23 mouse cellular contexts compared by ENCODE assay signal in the genomic region with DNA sequence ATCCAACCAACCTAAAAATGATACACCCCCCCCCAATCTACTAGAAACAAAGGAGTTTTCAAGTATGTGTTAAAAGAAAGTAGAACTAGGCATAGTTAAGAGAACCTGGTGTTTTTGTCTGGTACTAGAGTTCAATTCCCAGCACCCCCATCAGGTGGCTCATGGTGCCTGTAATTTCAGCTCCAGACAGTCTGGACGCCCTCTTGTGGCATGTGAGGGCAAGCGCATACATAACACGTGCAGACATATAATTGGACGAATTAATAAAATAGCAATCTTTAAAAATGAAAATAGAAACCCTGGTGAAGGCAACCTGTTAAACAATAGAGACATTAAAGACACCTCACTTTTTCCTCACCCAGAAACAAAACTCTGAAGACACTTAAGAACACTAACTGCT. TPM values are rescaled to one million over a fixed set of nuclear protein-coding genes. Genes with fewer than 3 reads are reported as not detected.
DNase-seq lines count a peak whose midpoint lies in the region; ATAC-seq and TF ChIP-seq lines count a peak whose summit lies in the region.
"Had no signal": no experiment of that assay in that cellular context is flagged by ENCODE, and none has a peak within 500 bp of the region (broad histone marks: within the 10 kb centered on the region; RNA-seq: fewer than 3 reads in every experiment).

No protein-coding gene starts in this region.

- peak; percentile 6; the same call in 1 of the 2 replicates for TF ChIP-seq CTCF in hindbrain, postnatal 0 days (IDR thresholded peaks at IDR 0.05; ENCODE audit: low read depth)
- peak; percentile 31; the same call in 1 of the 2 replicates for TF ChIP-seq CTCF in liver, postnatal 0 days (IDR thresholded peaks at IDR 0.05; ENCODE audit: low read depth)
- TF ChIP-seq CTCF in MEL (IDR thresholded peaks at IDR 0.05 in 2 of 3, conservative IDR thresholded peaks at IDR 0.05 in 1 of 3; ENCODE audit: control insufficient read depth in 1 of 3, insufficient read depth in 1 of 3, low read depth in 2 of 3, low read length in 3 of 3, poor library complexity in 1 of 3, severe bottlenecking in 1 of 3): peak in 2 of 3 experiments; percentile 16 to 27; a peak in 3 of 6 replicates
- TF ChIP-seq CTCF in midbrain, postnatal 0 days (IDR thresholded peaks at IDR 0.05): no peak

- H3K4me1 ChIP-seq in hindbrain, postnatal 0 days (ENCODE audit: insufficient read depth, low read length): no peaks in the 10 kb centered on the region
- no peaks in the 10 kb centered on the region for H3K4me1 ChIP-seq in hindbrain, embryonic 13.5 days (replicated peaks)
- no peaks in the 10 kb centered on the region for H3K4me1 ChIP-seq in liver, postnatal 0 days (ENCODE audit: insufficient read depth)
- H3K4me1 ChIP-seq in MEL (ENCODE audit: control insufficient read depth in 1 of 2, insufficient read depth in 2 of 2, low read length in 2 of 2): no peaks in the 10 kb centered on the region
- H3K4me1 ChIP-seq in midbrain, postnatal 0 days (ENCODE audit: insufficient read depth, low read length): no peaks in the 10 kb centered on the region
- H3K4me1 ChIP-seq: hindbrain, embryonic 12.5 days had no signal

- no peak overlapping the region for H3K9ac ChIP-seq in hindbrain, postnatal 0 days (replicated peaks; ENCODE audit: low read length)
- no peak overlapping the region for H3K9ac ChIP-seq in hindbrain, embryonic 13.5 days
- no peak overlapping the region for H3K9ac ChIP-seq in liver, postnatal 0 days (replicated peaks)
- no peak overlapping the region for H3K9ac ChIP-seq in MEL (ENCODE audit: control insufficient read depth, low read depth, low read length, poor library complexity, severe bottlenecking)
- H3K9ac ChIP-seq in midbrain, postnatal 0 days (replicated peaks; ENCODE audit: low read length, poor library complexity, severe bottlenecking): no peak overlapping the region
- H3K9ac ChIP-seq: hindbrain, embryonic 12.5 days; kidney, embryonic 15.5 days had no signal

- no peak overlapping the region for H3K27ac ChIP-seq in hindbrain, postnatal 0 days
- no peak overlapping the region for H3K27ac ChIP-seq in hindbrain, embryonic 13.5 days
- H3K27ac ChIP-seq in liver, postnatal 0 days (ENCODE audit: low read depth): no peak overlapping the region
- H3K27ac ChIP-seq in MEL (ENCODE audit: control insufficient read depth, low read depth, low read length): no peak overlapping the region
- no peak overlapping the region for H3K27ac ChIP-seq in midbrain, postnatal 0 days (ENCODE audit: low read depth, low read length)
- H3K27ac ChIP-seq: forebrain, embryonic 10.5 days; hindbrain, embryonic 12.5 days; kidney, embryonic 15.5 days; macrophage had no signal

- H3K79me2 ChIP-seq in MEL (ENCODE audit: control insufficient read depth, insufficient read depth, low read length, poor library complexity): no peaks in the 10 kb centered on the region

- ATAC-seq in hindbrain, postnatal 0 days: no peak
- no peak for ATAC-seq in hindbrain, embryonic 13.5 days (ENCODE audit: low FRiP score)
- no peak for ATAC-seq in liver, postnatal 0 days
- ATAC-seq in midbrain, postnatal 0 days (ENCODE audit: low FRiP score): no peak
- ATAC-seq: CD4-positive, CD25-positive, alpha-beta regulatory T cell, adult 4 months; forebrain, embryonic 16.5 days had no signal

- no peak for TF ChIP-seq RAD21 in MEL (IDR thresholded peaks at IDR 0.05; ENCODE audit: low read depth, low read length)

- DNase-seq in hindbrain, postnatal 0 days (ENCODE audit: low spot score): no peak
- no peak for DNase-seq in liver, postnatal 0 days
- DNase-seq in liver: no peak
- peak; percentile 2 for DNase-seq in MEL (ENCODE audit: low read depth, low spot score)
- DNase-seq in cerebellum, postnatal 10 days: no peak
- no peak for DNase-seq in midbrain, postnatal 0 days (ENCODE audit: low spot score)
- DNase-seq: adrenal gland, postnatal 36 days; cerebellum, adult 11 months; cerebellum, adult 9-11 months; gastrocnemius, postnatal 14 days; heart, adult 11 months; layer of hippocampus, adult 9-11 months; lung, adult 2 months; thymus, adult 2 months; thymus, postnatal 4 days had no signal

- H3K27me3 ChIP-seq in hindbrain, postnatal 0 days (ENCODE audit: insufficient read depth, low read length): no peaks in the 10 kb centered on the region
- H3K27me3 ChIP-seq in hindbrain, embryonic 13.5 days: no peaks in the 10 kb centered on the region
- no peaks in the 10 kb centered on the region for H3K27me3 ChIP-seq in liver, postnatal 0 days (ENCODE audit: insufficient read depth, low read length)
- no peaks in the 10 kb centered on the region for H3K27me3 ChIP-seq in MEL (ENCODE audit: control insufficient read depth in 1 of 2, insufficient read depth in 2 of 2, low read length in 2 of 2)
- H3K27me3 ChIP-seq in midbrain, postnatal 0 days (ENCODE audit: insufficient read depth, low read length): no peaks in the 10 kb centered on the region
- H3K27me3 ChIP-seq: hindbrain, embryonic 12.5 days; kidney, embryonic 15.5 days had no signal

- TF ChIP-seq POLR2A in MEL (IDR thresholded peaks at IDR 0.05; ENCODE audit: control insufficient read depth in 1 of 2, insufficient read depth in 1 of 2, low read depth in 1 of 2, low read length in 2 of 2, poor library complexity in 1 of 2): no peak

- H3K4me3 ChIP-seq in hindbrain, postnatal 0 days (ENCODE audit: low read length): no peak overlapping the region
- no peak overlapping the region for H3K4me3 ChIP-seq in hindbrain, embryonic 13.5 days
- H3K4me3 ChIP-seq in liver, postnatal 0 days (ENCODE audit: low read depth, low read length): no peak overlapping the region
- H3K4me3 ChIP-seq in MEL (ENCODE audit: control insufficient read depth in 1 of 2, insufficient read depth in 1 of 2, low read depth in 2 of 2, low read length in 2 of 2): no peak overlapping the region
- no peak overlapping the region for H3K4me3 ChIP-seq in midbrain, postnatal 0 days (ENCODE audit: low read depth, low read length)
- H3K4me3 ChIP-seq: forebrain, embryonic 10.5 days; hindbrain, embryonic 12.5 days; kidney, embryonic 15.5 days had no signal

- no peaks in the 10 kb centered on the region for H3K9me3 ChIP-seq in hindbrain, postnatal 0 days (ENCODE audit: low read length)
- H3K9me3 ChIP-seq in hindbrain, embryonic 13.5 days: no peaks in the 10 kb centered on the region
- H3K9me3 ChIP-seq in liver, postnatal 0 days (ENCODE audit: low read length): no peaks in the 10 kb centered on the region
- H3K9me3 ChIP-seq in MEL (replicated peaks; ENCODE audit: insufficient read depth, low read length): no peaks in the 10 kb centered on the region
- H3K9me3 ChIP-seq in midbrain, postnatal 0 days (ENCODE audit: low read length): no peaks in the 10 kb centered on the region
- H3K9me3 ChIP-seq: forebrain, embryonic 10.5 days; hindbrain, embryonic 12.5 days; kidney, embryonic 15.5 days had no signal

- no peak overlapping the region for H3K4me2 ChIP-seq in hindbrain, postnatal 0 days (ENCODE audit: low read depth, low read length)
- H3K4me2 ChIP-seq in hindbrain, embryonic 13.5 days: no peak overlapping the region
- no peak overlapping the region for H3K4me2 ChIP-seq in liver, postnatal 0 days (ENCODE audit: low read depth, low read length)
- H3K4me2 ChIP-seq in midbrain, postnatal 0 days (ENCODE audit: low read depth, low read length, poor library complexity, severe bottlenecking): no peak overlapping the region
- H3K4me2 ChIP-seq: hindbrain, embryonic 12.5 days; kidney, embryonic 15.5 days; midbrain, embryonic 11.5 days had no signal

- no peaks in the 10 kb centered on the region for H3K36me3 ChIP-seq in hindbrain, postnatal 0 days (ENCODE audit: insufficient read depth, low read length)
- no peaks in the 10 kb centered on the region for H3K36me3 ChIP-seq in hindbrain, embryonic 13.5 days
- no peaks in the 10 kb centered on the region for H3K36me3 ChIP-seq in liver, postnatal 0 days (replicated peaks; ENCODE audit: insufficient read depth, low read length)
- H3K36me3 ChIP-seq in MEL (ENCODE audit: control insufficient read depth in 1 of 2, insufficient read depth in 2 of 2, low read length in 2 of 2): no peaks in the 10 kb centered on the region
- H3K36me3 ChIP-seq in midbrain, postnatal 0 days (ENCODE audit: insufficient read depth, low read length): no peaks in the 10 kb centered on the region
- H3K36me3 ChIP-seq: hindbrain, embryonic 12.5 days had no signal

- WGBS in hindbrain, postnatal 0 days: 71% methylated on average over 4 of the region's 4 CpGs
- WGBS in hindbrain, embryonic 13.5 days: 69% methylated on average over 4 of the region's 4 CpGs
- 71% methylated on average over 4 of the region's 4 CpGs for WGBS in liver, postnatal 0 days (ENCODE audit: insufficient replicate concordance)
- WGBS in midbrain, postnatal 0 days: 80% methylated on average over 4 of the region's 4 CpGs

- TF ChIP-seq EP300 in liver, postnatal 0 days (IDR thresholded peaks at IDR 0.05; ENCODE audit: low read depth): no peak
- no peak for TF ChIP-seq EP300 in MEL (IDR thresholded peaks at IDR 0.05; ENCODE audit: low read depth in 1 of 2, low read length in 2 of 2)

TF ChIP-seq in MEL, 35 proteins besides CTCF, POLR2A, EP300 and RAD21 (continues in another document):
- TF ChIP-seq MAX (IDR thresholded peaks at IDR 0.05; ENCODE audit: low read length): no peak
- TF ChIP-seq ZKSCAN1 (IDR thresholded peaks at IDR 0.05; ENCODE audit: low read depth, low read length): no peak
- TF ChIP-seq BHLHE40 (IDR thresholded peaks at IDR 0.05; ENCODE audit: borderline replicate concordance, low read depth, low read length): no peak
- TF ChIP-seq ZMIZ1 (IDR thresholded peaks at IDR 0.05; ENCODE audit: low read depth, low read length): no peak
- no peak for TF ChIP-seq NELFE (IDR thresholded peaks at IDR 0.05; ENCODE audit: low read depth, low read length)
- no peak for TF ChIP-seq JUND (IDR thresholded peaks at IDR 0.05; ENCODE audit: low read depth, low read length)
- no peak for TF ChIP-seq KAT2A (conservative IDR thresholded peaks at IDR 0.05; ENCODE audit: low read depth, low read length)
- TF ChIP-seq GABPA (IDR thresholded peaks at IDR 0.05; ENCODE audit: low read depth, low read length): no peak
- TF ChIP-seq USF1 (IDR thresholded peaks at IDR 0.05; ENCODE audit: low read depth, low read length): no peak
- TF ChIP-seq MXI1 (IDR thresholded peaks at IDR 0.05; ENCODE audit: low read depth, low read length): no peak
- TF ChIP-seq SMC3 (IDR thresholded peaks at IDR 0.05; ENCODE audit: low read depth, low read length): no peak
- TF ChIP-seq MAZ (IDR thresholded peaks at IDR 0.05; ENCODE audit: low read depth, low read length): no peak

RNA-seq across cellular contexts. Expression of a gene that starts 10.6 kb away (rescaled TPM):
- total RNA-seq in hindbrain, postnatal 0 days (2014; rRNA removed): 15.6 and 33.3 TPM in 2 replicates
- polyA plus RNA-seq in hindbrain, postnatal 0 days (2015; fragmentation: Nextera tagmentation; extraction: Ambion mirVana): 82.4 and 86.1 TPM in 2 replicates
- 109 and 110 TPM in 2 replicates for polyA plus RNA-seq in hindbrain, embryonic 13.5 days (2015; fragmentation: Nextera tagmentation; extraction: Ambion mirVana)
- 459 and 478 TPM in 2 replicates for polyA plus RNA-seq in liver, postnatal 0 days (2015; fragmentation: Nextera tagmentation; extraction: Ambion mirVana)
- not detected in 2 replicates for total RNA-seq in MEL (2012; rRNA removed)
- not detected for polyA plus RNA-seq in MEL (2012; ENCODE audit: insufficient read depth in 1 of 2, insufficient read length in 2 of 2, low read depth in 1 of 2, low replicate concordance in 2 of 2, missing spikeins in 1 of 2)
- 19.3 and 32.7 TPM in 2 replicates for total RNA-seq in midbrain, postnatal 0 days (2014; rRNA removed)
- polyA plus RNA-seq in midbrain, postnatal 0 days (2015; fragmentation: Nextera tagmentation; extraction: Ambion mirVana): 61.7 and 69.3 TPM in 2 replicates
- polyA plus RNA-seq: CD4-positive, CD25-positive, alpha-beta regulatory T cell, adult 4 months; macrophage had no signal

Comparison
In these comparisons a context has a peak if more than half of its experiments do, and no peak if none do; other contexts are left out.
1. RNA of a gene that starts 10.6 kb away (polyA plus RNA-seq): 459 to 478 TPM in liver, postnatal 0 days, 109 to 110 TPM in hindbrain, embryonic 13.5 days, 82.4 to 86.1 TPM in hindbrain, postnatal 0 days and 61.7 to 69.3 TPM in midbrain, postnatal 0 days; not detected in MEL; every median in the first group is over 10 times any median in the second.